Mouse (Mus musculus): ENCODE measurements at regions not wholly inside any gene's neighbourhood (a gene's known extent, or its start where the extent isn't known, plus 50 kb on each side); places are given as distances from the start of the nearest gene placed in this dataset.

DNA sequence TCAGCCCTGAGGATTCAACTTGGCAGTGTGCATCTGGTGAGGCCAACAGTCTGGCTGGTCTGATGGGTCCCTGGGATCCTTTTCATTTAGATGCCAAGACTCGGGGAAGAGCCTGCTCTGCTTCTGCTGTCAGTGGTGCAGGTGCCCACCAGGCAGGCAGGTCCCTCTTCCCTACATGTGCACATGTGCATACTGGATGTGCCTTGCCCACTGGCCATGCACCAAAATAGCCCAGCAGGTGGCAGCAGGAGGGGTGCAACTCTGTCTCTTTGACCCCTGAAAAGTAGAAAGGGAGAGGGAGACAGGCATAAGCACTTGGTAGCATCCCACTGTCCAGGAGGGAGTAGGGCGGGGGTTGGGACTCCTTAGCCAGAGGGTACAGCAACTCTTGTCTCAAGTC is 116.2 kb upstream of the Bank1 start:
- DNase-seq, result peak; percentile 32 to 35

DNA sequence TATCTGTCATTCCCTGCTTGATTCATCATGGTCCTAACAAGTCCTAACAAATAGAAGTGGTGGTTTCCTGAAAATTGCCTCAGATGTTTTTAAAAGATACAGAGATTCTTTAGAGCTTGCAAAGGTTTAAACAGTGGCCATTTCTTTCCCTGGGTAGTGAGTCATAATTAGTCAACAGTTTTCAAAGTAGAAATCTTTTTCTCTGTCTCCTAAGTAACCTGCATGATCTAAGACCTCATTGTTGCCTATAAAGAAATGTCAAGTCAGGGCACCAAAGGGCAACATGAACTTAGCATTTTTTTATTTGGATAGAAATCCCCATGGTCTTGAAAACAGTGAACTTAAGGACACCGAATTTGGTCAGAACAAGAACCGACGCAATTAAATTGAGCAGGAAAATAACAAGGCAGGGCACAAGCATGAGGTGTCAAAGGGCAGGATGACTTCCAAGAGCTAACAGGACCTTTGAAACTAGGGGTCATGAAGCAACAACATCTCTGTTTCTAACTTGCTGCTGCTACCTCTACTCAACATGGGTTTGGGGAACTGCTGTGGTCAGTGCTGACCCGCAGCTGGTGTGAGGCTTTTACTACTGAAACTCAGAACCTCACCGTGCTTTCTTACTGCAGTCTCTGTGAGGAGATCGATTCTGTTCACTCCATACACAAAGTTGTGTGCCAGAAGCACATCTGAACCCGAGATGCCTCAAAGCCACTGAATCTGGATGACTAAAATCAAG is 114.2 kb upstream of the Bank1 start:
- DNase-seq, result no peak

DNA sequence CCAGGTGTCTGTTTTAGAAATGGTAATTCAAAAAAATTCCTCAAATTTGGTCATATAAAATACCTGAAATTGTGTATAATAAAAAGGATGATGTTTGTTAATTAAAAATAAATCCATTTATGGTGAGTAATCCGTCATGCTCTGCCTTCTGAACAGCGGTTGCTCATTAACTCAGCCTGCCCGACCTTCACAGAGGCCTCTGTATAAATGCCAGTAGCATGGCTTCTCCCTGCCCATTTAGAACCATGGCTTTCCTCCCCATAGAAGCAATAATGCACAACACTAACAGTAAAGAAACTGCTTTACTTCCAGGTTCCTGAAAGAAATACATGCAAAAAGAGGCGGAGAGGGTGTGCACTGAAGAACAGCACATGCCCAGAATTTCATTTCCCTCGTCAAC is 113.5 kb upstream of the Bank1 start:
- no peak for DNase-seq

DNA sequence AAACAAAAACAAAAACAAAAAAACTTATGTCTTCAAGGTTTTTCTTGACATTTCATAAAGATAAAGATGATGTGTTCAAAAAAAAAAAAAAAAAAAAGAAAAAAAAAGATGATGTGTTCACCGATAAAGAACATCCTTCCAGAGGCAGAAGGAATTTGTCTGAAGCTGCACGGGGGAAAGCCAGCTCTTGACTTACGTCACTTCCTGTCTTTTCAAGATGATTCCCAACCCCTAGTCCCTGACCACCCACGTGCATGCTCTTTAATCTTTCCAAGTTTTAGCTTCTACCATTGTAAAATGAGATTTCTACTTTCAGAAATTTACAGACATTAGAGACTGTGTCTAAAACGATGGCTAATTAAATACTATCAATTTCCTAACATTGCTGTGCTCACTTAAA is 108.5 kb upstream of the Bank1 start:
- DNase-seq, result peak in 1 of 2 experiments; percentile 8

DNA sequence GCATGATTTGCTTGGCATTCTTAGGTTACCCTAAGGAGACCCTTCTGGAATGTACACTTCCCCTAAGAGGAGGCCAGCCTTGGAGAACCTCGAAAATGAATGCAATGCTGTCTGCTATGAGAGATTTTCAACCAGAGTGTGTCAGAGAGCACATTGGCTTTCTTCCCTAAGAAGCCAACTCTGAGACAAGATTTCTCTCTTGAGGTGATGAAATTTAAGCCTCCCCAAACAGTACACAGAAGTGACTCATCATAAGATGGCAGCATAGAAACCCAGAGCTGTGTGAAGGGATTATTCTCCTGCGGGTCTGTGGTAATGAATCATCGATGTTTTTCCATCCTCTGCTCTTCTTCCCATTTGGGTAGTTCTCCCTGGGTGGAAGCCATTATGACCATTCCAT is 106.2 kb upstream of the Bank1 start:
- DNase-seq, result no peak

DNA sequence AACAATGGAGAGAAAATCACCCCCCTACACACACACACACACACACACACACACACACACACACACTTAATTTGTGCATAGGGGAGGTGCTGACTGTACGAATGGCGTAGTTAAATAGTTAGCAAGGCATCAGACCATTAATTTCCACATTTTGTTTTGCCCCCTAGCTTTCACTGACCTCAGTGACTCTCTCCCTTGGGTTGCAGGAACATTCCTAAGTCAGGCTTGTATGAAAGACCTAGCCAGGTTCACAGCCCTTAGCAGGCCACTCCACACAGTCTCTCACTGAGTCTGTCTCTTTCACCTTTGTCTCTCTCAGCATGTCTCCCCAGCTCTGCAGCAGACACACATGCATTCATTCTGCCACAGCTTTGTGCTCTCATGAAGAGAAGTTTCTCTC is 101.6 kb upstream of the Bank1 start:
- peak; percentile 2 to 7 for DNase-seq

DNA sequence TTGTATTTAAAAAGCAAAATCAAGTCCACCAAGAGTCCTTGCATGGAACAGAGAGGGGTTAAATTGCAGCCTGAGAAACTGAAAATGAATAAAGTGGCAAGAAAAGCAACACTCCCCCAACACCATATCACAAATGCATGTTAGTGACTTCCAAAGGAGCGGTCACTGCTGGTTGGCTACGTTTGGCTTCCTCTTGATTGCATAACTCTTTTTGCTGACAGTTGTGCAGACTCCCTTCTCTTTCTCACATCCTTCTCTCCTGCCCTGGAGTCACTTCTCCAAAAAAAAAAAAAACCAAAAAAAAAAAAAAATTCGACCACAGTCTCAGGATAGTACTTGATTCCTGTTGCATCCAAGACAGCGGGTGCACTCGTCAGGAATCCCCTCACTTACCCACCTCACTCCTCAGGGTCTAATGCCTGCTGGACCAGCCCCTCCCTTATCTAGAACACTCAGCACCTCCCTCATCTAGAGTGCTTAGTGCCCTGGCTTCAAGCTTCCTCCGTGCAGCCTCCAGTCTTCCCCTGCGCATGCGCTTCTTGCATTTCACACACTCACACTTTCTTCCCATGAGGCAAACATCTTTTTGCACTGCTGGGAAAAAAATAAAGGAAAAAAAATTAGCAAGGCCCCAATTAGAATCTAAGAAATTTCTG is 100.8 kb upstream of the Bank1 start:
- peak; percentile 4 to 16 for DNase-seq

DNA sequence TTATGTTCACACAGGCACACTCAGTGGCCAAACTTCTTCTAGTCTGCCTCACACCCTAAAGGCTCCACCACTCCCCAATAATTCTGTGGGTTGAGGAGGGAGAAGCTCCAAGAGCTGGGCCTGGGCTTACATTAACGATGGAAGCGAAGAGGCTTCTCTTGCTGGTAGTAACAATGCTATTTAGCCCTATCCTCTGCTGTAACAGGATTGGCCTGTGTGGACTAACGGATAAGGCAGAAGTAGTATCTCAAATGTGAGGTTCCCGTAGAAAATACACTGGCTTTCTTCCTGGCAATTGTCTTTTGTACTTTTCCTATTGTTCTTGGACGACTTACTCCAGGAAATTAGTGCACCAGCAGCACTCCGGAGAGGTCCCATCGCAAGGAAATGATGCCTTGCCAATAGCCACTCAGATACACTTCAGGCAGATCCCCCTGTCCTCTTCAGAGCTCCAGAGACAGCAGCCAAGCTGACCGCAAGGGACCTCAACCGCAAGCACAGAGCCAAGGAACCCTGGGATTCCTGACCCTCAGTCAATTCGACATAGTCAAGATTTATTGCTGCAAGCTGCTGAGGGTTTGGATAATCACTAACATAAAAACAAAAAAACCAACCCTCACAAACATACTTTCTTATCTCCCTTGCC is 96.2 kb upstream of the Bank1 start:
- DNase-seq, result peak; percentile 41 to 45

DNA sequence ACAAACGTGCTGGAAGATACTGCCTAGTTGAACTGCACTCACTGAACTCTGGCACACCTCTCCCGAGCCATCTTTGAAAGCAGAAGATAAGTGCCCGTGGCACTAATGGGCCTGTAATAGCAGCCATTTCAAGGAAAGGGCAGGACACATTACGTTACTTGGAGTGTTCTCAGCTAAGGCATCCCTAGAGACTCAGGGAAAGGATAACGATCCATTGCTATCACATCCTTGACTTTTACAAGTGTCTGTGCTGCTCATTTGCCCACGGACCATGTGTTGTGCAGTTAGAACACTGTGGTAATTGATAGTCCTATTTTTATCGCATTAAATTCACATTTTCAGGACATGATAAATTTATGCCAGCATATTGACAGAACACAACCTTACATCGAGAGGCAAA is 79.7 kb upstream of the Bank1 start:
- DNase-seq, result no peak

DNA sequence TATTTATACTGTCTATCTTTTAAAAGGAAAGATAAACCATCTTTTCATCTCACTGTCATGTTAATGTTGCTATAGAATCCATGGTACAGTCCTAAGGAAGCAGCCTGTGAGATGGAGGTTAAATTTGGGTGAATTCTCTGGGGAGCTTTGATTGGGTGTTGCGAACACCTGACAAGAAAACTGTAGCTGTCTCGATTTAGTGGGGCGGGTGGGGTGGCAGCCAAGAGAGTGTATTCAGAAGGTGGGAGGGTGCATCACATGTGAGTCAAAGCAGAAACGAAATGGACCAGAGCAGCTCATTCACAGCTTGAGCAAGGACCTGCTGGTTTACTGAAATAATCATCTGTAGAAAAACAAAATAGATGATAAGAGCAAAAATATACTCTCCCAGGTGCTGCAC is 57.4 kb upstream of the Bank1 start:
- DNase-seq, result no peak

DNA sequence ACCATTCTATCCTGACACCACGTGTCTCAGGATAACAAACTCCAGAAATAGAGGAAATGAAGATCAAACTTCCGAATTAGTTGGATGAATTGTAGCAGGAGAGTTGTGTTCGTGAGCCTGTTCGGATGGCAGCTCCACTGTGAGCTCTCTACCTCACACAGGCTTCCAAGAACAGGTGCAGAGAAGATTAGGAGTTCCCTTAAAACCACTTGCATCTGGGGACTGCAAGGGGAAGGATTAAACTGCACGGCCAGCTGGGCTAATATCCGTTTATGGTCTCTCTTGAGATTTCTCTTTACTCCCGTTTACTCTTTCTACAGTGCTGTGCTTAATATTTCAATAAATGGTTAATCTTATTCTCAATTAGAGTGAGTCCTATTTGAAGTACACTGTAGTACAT is 54.8 kb upstream of the Bank1 start:
- no peak for DNase-seq

DNA sequence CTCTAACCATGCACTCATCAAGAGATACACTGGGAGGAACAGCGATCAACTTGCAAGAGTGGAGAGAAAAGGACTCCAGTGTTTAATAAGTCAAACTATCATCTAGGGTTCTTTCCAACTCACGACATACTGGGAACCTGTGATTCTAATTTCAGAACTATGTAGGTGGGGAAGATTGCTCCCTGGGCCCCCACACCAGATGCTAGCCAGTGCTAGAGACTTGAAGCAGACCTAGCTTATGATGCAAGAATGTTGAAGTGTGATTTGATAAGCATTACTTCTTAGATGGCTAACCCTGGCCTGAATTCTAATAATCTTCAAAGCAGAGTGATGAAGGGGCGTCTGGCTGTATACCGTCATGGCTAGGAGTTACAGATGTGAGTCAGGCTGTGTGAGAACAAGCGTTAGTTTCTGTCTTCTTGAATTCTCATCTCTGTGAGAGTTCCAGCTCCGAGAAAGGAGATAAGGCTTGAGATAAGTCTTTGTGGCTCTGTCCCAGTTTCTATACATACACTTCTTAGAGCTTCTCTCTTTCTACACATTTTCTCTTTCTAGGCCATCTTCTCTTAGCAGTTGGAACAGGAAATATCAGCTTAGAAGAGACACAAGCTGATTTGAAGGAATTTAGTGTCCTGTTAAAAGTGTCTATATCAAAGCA is 54.0 kb upstream of the Bank1 start:
- DNase-seq, result no peak

DNA sequence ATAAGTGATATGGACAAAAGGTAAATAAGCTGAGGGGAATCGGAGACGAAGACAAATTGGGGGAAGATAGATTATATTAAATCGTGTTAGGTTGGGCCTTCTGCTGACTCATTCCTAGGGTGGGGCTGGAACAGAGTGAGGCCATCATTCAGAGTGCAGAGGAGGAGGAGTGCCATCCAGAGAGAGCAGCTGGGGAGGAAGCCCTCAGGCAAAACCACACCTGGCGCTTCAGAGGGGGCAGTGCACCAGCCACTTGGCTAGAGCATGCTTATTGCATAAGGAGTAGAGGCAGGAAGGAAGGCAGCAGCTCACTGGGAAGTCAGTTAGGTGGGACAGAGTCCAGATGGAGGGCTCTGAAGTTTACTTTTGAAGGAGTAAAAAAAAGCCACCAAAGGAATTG is 51.0 kb upstream of the Bank1 start:
- no peak for DNase-seq
